Mouse (Mus musculus): ENCODE results near the gene Pigu. TPM values are rescaled to one million over a fixed set of nuclear protein-coding genes. Genes with fewer than 3 reads are reported as not detected.
A peak's percentile ranks its signal among the peaks of the same experiment; 100 is the strongest.

Pigu gene
- polyA plus RNA-seq, 1 experiment: 45.7 TPM

- DNase-seq: peak; percentile 98
- Histone ChIP-seq H3K27me3 (ENCODE audit: control insufficient read depth, insufficient read depth, low read length) (no peaks in the 10 kb centered on the region), H3K36me3 (ENCODE audit: control insufficient read depth, insufficient read depth, low read length) (no peaks in the 10 kb centered on the region), H3K4me3 (ENCODE audit: control insufficient read depth, insufficient read depth, low read length) (peak within 1 kb of the TSS; percentile 88), H3K4me1 (replicated peaks; ENCODE audit: control insufficient read depth, insufficient read depth, low read length) (peaks cover 13% of the 10 kb centered on the region), H3K27ac (ENCODE audit: control insufficient read depth, insufficient read depth, low read length) (peak within 1 kb of the TSS; percentile 38; the same call in 1 of the 2 replicates)
- TF ChIP-seq CTCF (IDR thresholded peaks at IDR 0.05; ENCODE audit: borderline replicate concordance, control insufficient read depth, extremely low read depth, insufficient read depth, low read length, poor library complexity) (0 out of 2 replicates have a peak, but pooled peaks have one; percentile 8), POLR2A (IDR thresholded peaks at IDR 0.05; ENCODE audit: control insufficient read depth, extremely low read depth, insufficient read depth, low read length, poor library complexity) (peak; percentile 52)
- under 1% methylated on average over 50 of the region's 50 CpGs for WGBS
Measured at GRCm38 (mm10) chr2:155236362-155236992, 120.8 kb downstream of the Pigu start, which contains the start of gene Dynlrb1. Dynlrb1 (plus strand) TSS chr2:155236533.

GRCm38 (mm10) chr2:155235746-155236361 lies 121.4 kb downstream of the Pigu start:
- H3K36me3 ChIP-seq (ENCODE audit: control insufficient read depth, insufficient read depth, low read length): no peaks in the 10 kb centered on the region
- H3K27ac ChIP-seq (ENCODE audit: control insufficient read depth, insufficient read depth, low read length): peak overlapping the region; percentile 38; the same call in 1 of the 2 replicates
- H3K27me3 ChIP-seq (ENCODE audit: control insufficient read depth, insufficient read depth, low read length): no peaks in the 10 kb centered on the region
- DNase-seq: no peak
- WGBS: 4% methylated on average over 13 of the region's 13 CpGs
- peaks cover 8% of the 10 kb centered on the region for H3K4me1 ChIP-seq (replicated peaks; ENCODE audit: control insufficient read depth, insufficient read depth, low read length)
- peak overlapping the region; percentile 88 for H3K4me3 ChIP-seq (ENCODE audit: control insufficient read depth, insufficient read depth, low read length)
- TF ChIP-seq CTCF (IDR thresholded peaks at IDR 0.05; ENCODE audit: borderline replicate concordance, control insufficient read depth, extremely low read depth, insufficient read depth, low read length, poor library complexity) (no peak), POLR2A (IDR thresholded peaks at IDR 0.05; ENCODE audit: control insufficient read depth, extremely low read depth, insufficient read depth, low read length, poor library complexity) (no peak)

Other genes starting within 250 kb of the Pigu start
- 15.4 and 16.9 TPM in 2 replicates for gene Itch, start 223.9 kb downstream of the Pigu start, polyA plus RNA-seq (2012; rRNA removed)
- 277 and 303 TPM in 2 replicates for gene Dynlrb1, start 120.9 kb downstream of the Pigu start, polyA plus RNA-seq (2012; rRNA removed)
- 159 and 161 TPM in 2 replicates for gene Map1lc3a, start 81.1 kb downstream of the Pigu start, polyA plus RNA-seq (2012; rRNA removed)
- 85.4 and 89.8 TPM in 2 replicates for gene Trp53inp2, start 23.6 kb upstream of the Pigu start, polyA plus RNA-seq (2012; rRNA removed)
- 32.8 and 40.5 TPM in 2 replicates for gene Ncoa6, start 116.5 kb upstream of the Pigu start, polyA plus RNA-seq (2012; rRNA removed)
- 56.0 and 59.8 TPM in 2 replicates for gene Acss2, start 160.5 kb upstream of the Pigu start, polyA plus RNA-seq (2012; rRNA removed)
- 35.1 and 42.8 TPM in 2 replicates for gene Ggt7, start 160.8 kb upstream of the Pigu start, polyA plus RNA-seq (2012; rRNA removed)
- gene Gss, start 235.4 kb upstream of the Pigu start, polyA plus RNA-seq (2012; rRNA removed): 20.6 and 23.2 TPM in 2 replicates